Mouse (Mus musculus) stomach, postnatal 0 days (tissue): ENCODE measurements around the gene Hist1h3a. TPM values are rescaled to one million over a fixed set of nuclear protein-coding genes. Genes with fewer than 3 reads are reported as not detected.
A peak's percentile ranks its signal among the peaks of the same experiment; 100 is the strongest.

ENCODE experiments used
- ATAC-seq: fragments of 200-750 bp; cut with Nextera tagmentation; 2 replicates; pipeline ENCODE4 v1.8.0; 2017; ENCODE audit not compliant: low FRiP score, low TSS enrichment
- DNase-seq: peaks from one replicate; pipeline ENCODE4 v3.0.0-alpha.2; 2016; ENCODE audit warnings: low spot score
- H3K27ac ChIP-seq: fragments of 300-500 bp; sonication (generic); replicated peaks from 2 replicates; pipeline ENCODE4 v1.5.1; 2014; ENCODE audit warnings: mild to moderate bottlenecking, control low read depth
- H3K27me3 ChIP-seq: fragments of 300-500 bp; sonication (generic); 2 replicates; pipeline ENCODE4 v1.6.1; 2014; ENCODE audit warnings: low read length; ENCODE audit not compliant: control insufficient read depth, insufficient read depth
- H3K36me3 ChIP-seq: fragments of 300-500 bp; sonication (generic); 2 replicates; pipeline ENCODE4 v1.6.1; 2014; ENCODE audit warnings: low read length, mixed read lengths; ENCODE audit not compliant: control insufficient read depth, insufficient read depth
- H3K4me1 ChIP-seq: fragments of 300-500 bp; sonication (generic); replicated peaks from 2 replicates; pipeline ENCODE4 v1.6.1; 2014; ENCODE audit warnings: antibody characterized with exemption; ENCODE audit not compliant: control insufficient read depth, insufficient read depth
- H3K4me2 ChIP-seq: fragments of 300-500 bp; sonication (generic); replicated peaks from 2 replicates; pipeline ENCODE4 v1.6.1; 2014; ENCODE audit warnings: low read depth, mild to moderate bottlenecking, control low read depth, moderate library complexity
- H3K4me3 ChIP-seq: fragments of 300-500 bp; sonication (generic); 2 replicates; pipeline ENCODE4 v1.5.1; 2014; ENCODE audit warnings: low read depth, low read length, control low read depth
- H3K9ac ChIP-seq: fragments of 300-500 bp; sonication (generic); 2 replicates; pipeline ENCODE4 v1.6.1; 2014; ENCODE audit warnings: mild to moderate bottlenecking, low read length, control low read depth, mixed read lengths
- H3K9me3 ChIP-seq: fragments of 300-500 bp; sonication (generic); 2 replicates; pipeline ENCODE4 v1.6.1; 2016; ENCODE audit warnings: low read length; ENCODE audit not compliant: control insufficient read depth
- CTCF ChIP-seq: IDR thresholded peaks from 2 replicates; pipeline ENCODE4 v1.5.1; 2016; ENCODE audit warnings: antibody characterized with exemption, low read depth, mild to moderate bottlenecking, moderate library complexity
- EP300 ChIP-seq: optimal IDR thresholded peaks from 2 replicates; pipeline ENCODE3; 2016; ENCODE audit warnings: antibody characterized with exemption
- WGBS: fragments of 180-500 bp; shearing (Covaris S2); extraction: QIAGEN DNeasy Blood & Tissue Kit; methylation state at CpG from one replicate; pipeline ENCODE4 v1.1.7; 2014; 5-methylcytosine and 5-hydroxymethylcytosine counted together
- polyA plus RNA-seq: library from polyadenylated mRNA; unstranded; fragments of >200 nt; fragmentation: Nextera tagmentation; extraction: Ambion mirVana; gene quantifications from 2 replicates; pipeline ENCODE4 v1.2.1, GENCODE M21; 2015

Hist1h3a gene
- polyA plus RNA-seq, 1 experiment from 2014 or later = 3.7 TPM

DNA sequence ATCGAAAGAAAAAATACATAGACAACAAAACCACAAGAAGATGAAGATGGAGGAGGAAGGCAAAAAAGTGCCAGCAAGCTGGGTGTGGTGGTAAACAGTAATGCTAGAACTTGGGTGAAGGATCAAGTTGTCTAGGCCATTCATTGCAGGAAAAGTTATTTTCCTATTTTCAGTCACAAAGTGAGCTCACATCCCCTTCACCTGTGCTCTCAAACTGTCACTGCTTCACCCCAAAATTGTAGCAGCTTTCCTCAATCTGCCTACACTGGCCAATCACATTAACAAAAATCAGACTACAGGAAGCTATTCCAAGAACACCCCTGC, 2.3 kb downstream of the Hist1h3a start:
- Histone ChIP-seq H3K4me2 (no peak overlapping the region), H3K36me3 (no peaks in the 10 kb centered on the region), H3K9me3 (no peaks in the 10 kb centered on the region), H3K9ac (no peak overlapping the region), H3K27me3 (no peaks in the 10 kb centered on the region), H3K4me3 (no peak overlapping the region), H3K27ac (no peak overlapping the region), H3K4me1 (peaks cover 3% of the 10 kb centered on the region; the same call in 1 of the 2 replicates)
- no peak for TF ChIP-seq CTCF
- TF ChIP-seq EP300 = no peak
- 71% methylated on average over 1 of the region's 1 CpGs for WGBS
- DNase-seq = no peak
- no peak for ATAC-seq

DNA sequence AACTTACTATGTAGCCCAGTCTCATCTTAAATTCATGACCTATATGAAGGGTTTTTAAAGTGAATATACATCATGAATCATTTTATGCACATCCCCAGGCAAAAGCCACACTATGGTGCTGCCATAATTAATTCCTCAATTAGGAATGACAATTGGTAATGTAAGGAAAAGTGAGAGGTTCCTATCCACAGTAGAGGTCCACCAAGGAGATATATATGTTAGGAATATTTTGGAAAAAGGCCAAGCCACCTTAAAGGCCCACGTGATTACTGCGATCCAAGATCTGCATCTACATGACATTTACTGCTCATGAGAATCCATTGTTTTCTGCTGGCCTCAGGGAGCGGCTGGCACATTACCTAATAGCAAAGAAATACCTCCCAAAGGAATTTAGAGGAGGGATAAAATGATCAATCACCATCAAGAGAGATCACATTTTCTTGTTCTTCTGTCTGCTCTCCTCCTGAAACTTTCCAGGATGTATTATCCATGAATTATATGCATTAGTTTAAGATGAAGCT, 2.9 kb downstream of the Hist1h3a start:
- Histone ChIP-seq H3K36me3 (no peaks in the 10 kb centered on the region), H3K9me3 (no peaks in the 10 kb centered on the region), H3K4me2 (no peak overlapping the region), H3K27me3 (no peaks in the 10 kb centered on the region), H3K4me3 (no peak overlapping the region), H3K27ac (no peak overlapping the region), H3K4me1 (peaks cover 3% of the 10 kb centered on the region; the same call in 1 of the 2 replicates), H3K9ac (no peak overlapping the region)
- ATAC-seq (no peak), DNase-seq (no peak)
- WGBS = 60% methylated on average over 3 of the region's 3 CpGs
- TF ChIP-seq CTCF = no peak
- no peak for TF ChIP-seq EP300

DNA sequence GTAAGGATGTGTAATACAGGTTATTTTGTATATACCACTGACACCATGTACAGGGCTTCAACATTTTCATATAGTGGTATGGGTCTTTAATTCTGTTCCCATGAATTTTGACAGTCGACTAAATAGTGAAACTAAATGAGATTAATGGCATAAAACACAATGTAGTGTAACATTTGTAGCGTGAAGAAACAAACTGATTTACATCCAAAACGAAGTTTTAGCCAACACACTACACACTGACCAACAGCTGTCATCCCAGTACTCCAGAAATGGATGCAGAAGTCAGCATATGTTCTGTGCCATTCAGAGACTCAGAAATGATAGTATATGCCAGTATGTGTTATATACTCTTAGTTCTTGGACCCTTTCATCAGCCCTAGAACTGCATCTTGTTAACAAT, 4.3 kb downstream of the Hist1h3a start:
- DNase-seq = no peak
- no peaks in the 10 kb centered on the region for H3K36me3 ChIP-seq
- H3K9ac ChIP-seq = no peak overlapping the region
- no peak overlapping the region for H3K4me3 ChIP-seq
- 43% methylated on average over 3 of the region's 3 CpGs for WGBS
- H3K9me3 ChIP-seq = no peaks in the 10 kb centered on the region
- no peak overlapping the region for H3K27ac ChIP-seq
- ATAC-seq = no peak
- TF ChIP-seq EP300 (no peak), CTCF (no peak)
- H3K4me1 ChIP-seq = no peaks in the 10 kb centered on the region
- no peak overlapping the region for H3K4me2 ChIP-seq
- no peaks in the 10 kb centered on the region for H3K27me3 ChIP-seq

DNA sequence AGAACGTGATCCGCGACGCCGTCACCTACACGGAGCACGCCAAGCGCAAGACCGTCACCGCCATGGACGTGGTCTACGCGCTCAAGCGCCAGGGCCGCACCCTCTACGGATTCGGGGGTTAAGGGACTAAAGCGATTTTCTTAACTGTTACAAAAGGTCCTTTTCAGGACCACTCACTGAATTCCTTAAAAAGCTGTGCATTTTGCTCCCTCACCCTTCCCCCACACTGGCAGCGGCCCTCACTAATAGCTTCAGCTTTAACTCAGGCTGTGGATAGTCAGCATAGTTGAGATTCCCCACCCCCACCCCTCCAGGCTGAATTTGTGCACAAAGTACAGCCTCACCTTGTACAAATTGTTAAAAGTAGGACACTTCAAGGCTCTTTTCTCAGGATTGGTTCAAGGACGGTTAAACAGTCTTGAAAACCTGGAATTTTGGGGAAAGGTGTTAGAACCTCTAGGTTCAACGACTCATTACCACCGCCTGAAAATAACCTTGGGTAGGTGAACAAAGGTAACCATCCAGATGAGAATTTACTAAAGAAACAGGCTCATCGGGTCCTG, 4.9 kb downstream of the Hist1h3a start:
- Histone ChIP-seq H3K27me3 (no peaks in the 10 kb centered on the region), H3K4me2 (peak overlapping the region; percentile 52), H3K4me1 (no peaks in the 10 kb centered on the region), H3K9me3 (no peaks in the 10 kb centered on the region), H3K36me3 (no peaks in the 10 kb centered on the region), H3K27ac (peak overlapping the region; percentile 90), H3K9ac (peak overlapping the region; percentile 61), H3K4me3 (peak overlapping the region; percentile 35)
- TF ChIP-seq EP300 = no peak
- no peak for TF ChIP-seq CTCF
- under 1% methylated on average over 15 of the region's 23 CpGs for WGBS
- ATAC-seq (0 out of 2 replicates have a peak, but pooled peaks have one; percentile 1), DNase-seq (peak; percentile 56)

DNA sequence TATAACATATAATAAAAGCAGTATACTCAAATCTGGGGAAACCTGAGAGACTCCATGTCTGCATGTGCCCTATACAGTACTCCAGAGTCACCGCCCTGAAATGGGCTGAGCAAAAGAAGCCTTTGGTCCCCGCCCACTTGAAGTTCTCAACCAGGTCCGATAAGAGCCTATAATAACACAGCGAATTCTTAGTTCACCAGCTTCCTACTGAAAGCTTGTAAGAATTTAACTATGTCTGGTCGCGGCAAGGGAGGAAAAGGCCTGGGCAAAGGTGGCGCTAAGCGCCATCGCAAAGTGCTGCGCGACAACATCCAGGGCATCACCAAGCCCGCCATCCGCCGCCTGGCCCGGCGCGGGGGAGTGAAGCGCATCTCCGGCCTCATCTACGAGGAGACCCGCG, 5.4 kb downstream of the Hist1h3a start, which contains the start of gene Hist1h4b:
Hist1h4b (plus strand) TSS at position 224 of the 400 bp plus-strand sequence.
- peak; percentile 91 for DNase-seq
- H3K4me1 ChIP-seq = no peaks in the 10 kb centered on the region
- peak; percentile 79 for ATAC-seq
- TF ChIP-seq EP300 (peak; percentile 74), CTCF (no peak)
- peak within 1 kb of the TSS; percentile 52 for H3K4me2 ChIP-seq
- no peaks in the 10 kb centered on the region for H3K36me3 ChIP-seq
- peak within 1 kb of the TSS; percentile 90 for H3K27ac ChIP-seq
- 0% methylated on average over 17 of the region's 22 CpGs for WGBS
- peak within 1 kb of the TSS; percentile 61 for H3K9ac ChIP-seq
- H3K9me3 ChIP-seq = no peaks in the 10 kb centered on the region
- H3K4me3 ChIP-seq = peak within 1 kb of the TSS; percentile 35
- H3K27me3 ChIP-seq = no peaks in the 10 kb centered on the region

DNA sequence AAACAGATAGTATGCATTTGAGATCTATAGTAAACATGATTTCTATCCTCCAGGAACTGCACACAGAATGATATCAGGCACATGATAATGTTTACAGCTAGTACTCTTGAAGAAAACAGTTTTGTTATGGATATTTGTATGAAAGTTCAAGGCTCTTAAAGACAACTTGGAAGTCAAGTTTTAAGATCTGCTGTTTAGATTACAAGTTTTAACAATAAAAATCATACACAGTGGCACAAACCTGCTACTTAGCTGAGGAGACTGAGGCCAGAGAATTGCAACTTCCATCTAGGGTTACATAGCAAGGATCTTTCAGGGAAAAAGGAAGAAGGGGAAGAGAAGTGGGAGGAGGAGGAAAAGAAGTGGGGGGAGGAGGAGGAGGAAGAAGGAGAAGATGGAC, 7.2 kb downstream of the Hist1h3a start:
- Histone ChIP-seq H3K9ac (no peak overlapping the region), H3K4me2 (no peak overlapping the region), H3K27ac (no peak overlapping the region), H3K36me3 (no peaks in the 10 kb centered on the region), H3K4me1 (no peaks in the 10 kb centered on the region), H3K4me3 (no peak overlapping the region), H3K9me3 (no peaks in the 10 kb centered on the region), H3K27me3 (no peaks in the 10 kb centered on the region)
- no peak for DNase-seq
- ATAC-seq = no peak
- TF ChIP-seq CTCF = no peak
- no peak for TF ChIP-seq EP300
